ENCODE assay signal across 17 mouse cellular contexts in the genomic region with DNA sequence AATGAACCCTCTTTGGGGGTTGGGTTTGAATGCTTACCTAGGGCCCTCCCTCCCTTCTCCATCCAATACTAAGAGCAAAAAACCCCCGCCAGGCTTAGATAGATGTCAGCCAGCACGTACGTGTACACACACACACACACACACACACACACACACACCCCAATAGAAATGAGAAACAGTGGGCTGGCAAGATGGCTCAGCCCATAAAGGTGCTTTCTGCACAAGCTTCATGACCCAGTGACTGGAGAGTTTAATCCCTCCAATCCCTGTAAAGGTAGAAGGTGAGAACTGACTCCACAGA.
DNase-seq lines count a peak whose midpoint lies in the region; ATAC-seq and TF ChIP-seq lines count a peak whose summit lies in the region.
"Had no signal": no experiment of that assay in that cellular context is flagged by ENCODE, and none has a peak within 500 bp of the region (broad histone marks: within the 10 kb centered on the region; RNA-seq: fewer than 3 reads in every experiment).

No protein-coding gene starts in this region.

- no peak overlapping the region for H3K9ac ChIP-seq in forebrain, embryonic 12.5 days
- H3K9ac ChIP-seq in hindbrain, embryonic 13.5 days: no peak overlapping the region
- no peak overlapping the region for H3K9ac ChIP-seq in midbrain, embryonic 15.5 days
- no peak overlapping the region for H3K9ac ChIP-seq in intestine, postnatal 0 days (ENCODE audit: low read depth, low read length)

- no peak for DNase-seq in layer of hippocampus, adult 2 months (ENCODE audit: low spot score in 2 of 2)
- no peak for DNase-seq in layer of hippocampus, postnatal 36 days
- DNase-seq in right cerebral cortex, postnatal 10 days (ENCODE audit: low spot score in 2 of 2): no peak
- DNase-seq: adrenal gland, adult 2 months; heart, adult 18-20 months; kidney, adult 2 months; kidney, postnatal 4 days; lung, adult 18-20 months; right cerebral cortex, postnatal 25 days; thymus, postnatal 36 days had no signal

- no peak overlapping the region for H3K4me3 ChIP-seq in layer of hippocampus, adult 2 months
- no peak overlapping the region for H3K4me3 ChIP-seq in forebrain, embryonic 12.5 days (replicated peaks)
- H3K4me3 ChIP-seq in hindbrain, embryonic 13.5 days: no peak overlapping the region
- H3K4me3 ChIP-seq in midbrain, embryonic 15.5 days: no peak overlapping the region
- no peak overlapping the region for H3K4me3 ChIP-seq in intestine, postnatal 0 days (ENCODE audit: low read depth, low read length)
- H3K4me3 ChIP-seq: erythroblast, embryonic 14.5 days had no signal

- peak; percentile 67; the same call in 1 of the 2 replicates for ATAC-seq in forebrain, embryonic 12.5 days (ENCODE audit: low FRiP score)
- 0 out of 2 replicates have a peak, but pooled peaks have one; percentile 4 for ATAC-seq in hindbrain, embryonic 13.5 days (ENCODE audit: low FRiP score)
- ATAC-seq in midbrain, embryonic 15.5 days (replicated peaks): peak; percentile 10
- no peak for ATAC-seq in intestine, postnatal 0 days
- ATAC-seq in erythroid progenitor cell, adult 5-6 weeks (replicated peaks; ENCODE audit: low FRiP score, poor library complexity, severe bottlenecking): no peak

- 0% methylated on average over 3 of the region's 3 CpGs for WGBS in forebrain, embryonic 12.5 days
- 19% methylated on average over 3 of the region's 3 CpGs for WGBS in hindbrain, embryonic 13.5 days
- 0% methylated on average over 3 of the region's 3 CpGs for WGBS in midbrain, embryonic 15.5 days
- 72% methylated on average over 3 of the region's 3 CpGs for WGBS in intestine, postnatal 0 days

- no peak overlapping the region for H3K4me2 ChIP-seq in forebrain, embryonic 12.5 days
- H3K4me2 ChIP-seq in hindbrain, embryonic 13.5 days: no peak overlapping the region
- H3K4me2 ChIP-seq in midbrain, embryonic 15.5 days: no peak overlapping the region
- H3K4me2 ChIP-seq in intestine, postnatal 0 days (replicated peaks; ENCODE audit: low read depth): no peak overlapping the region

- H3K27ac ChIP-seq in layer of hippocampus, adult 2 months: peak overlapping the region; percentile 75; the same call in 1 of the 2 replicates
- peak overlapping the region; percentile 94 for H3K27ac ChIP-seq in forebrain, embryonic 12.5 days
- peak overlapping the region; percentile 67; the same call in 1 of the 2 replicates for H3K27ac ChIP-seq in hindbrain, embryonic 13.5 days
- peak overlapping the region; percentile 64 for H3K27ac ChIP-seq in midbrain, embryonic 15.5 days
- H3K27ac ChIP-seq in intestine, postnatal 0 days (ENCODE audit: low read depth, low read length): no peak overlapping the region

- H3K9me3 ChIP-seq in forebrain, embryonic 12.5 days: no peaks in the 10 kb centered on the region
- H3K9me3 ChIP-seq in hindbrain, embryonic 13.5 days: no peaks in the 10 kb centered on the region
- no peaks in the 10 kb centered on the region for H3K9me3 ChIP-seq in midbrain, embryonic 15.5 days
- no peaks in the 10 kb centered on the region for H3K9me3 ChIP-seq in intestine, postnatal 0 days (ENCODE audit: control insufficient read depth)

- no peak for TF ChIP-seq CTCF in layer of hippocampus, adult 2 months (conservative IDR thresholded peaks at IDR 0.05)
- no peak for TF ChIP-seq CTCF in intestine, postnatal 0 days (IDR thresholded peaks at IDR 0.05; ENCODE audit: low read depth)

- H3K36me3 ChIP-seq in forebrain, embryonic 12.5 days (replicated peaks): no peaks in the 10 kb centered on the region
- no peaks in the 10 kb centered on the region for H3K36me3 ChIP-seq in hindbrain, embryonic 13.5 days
- no peaks in the 10 kb centered on the region for H3K36me3 ChIP-seq in midbrain, embryonic 15.5 days (replicated peaks)
- no peaks in the 10 kb centered on the region for H3K36me3 ChIP-seq in intestine, postnatal 0 days (ENCODE audit: control insufficient read depth, insufficient read depth)

- peaks cover 36% of the 10 kb centered on the region for H3K27me3 ChIP-seq in forebrain, embryonic 12.5 days
- peaks cover 19% of the 10 kb centered on the region; the same call in 1 of the 2 replicates for H3K27me3 ChIP-seq in hindbrain, embryonic 13.5 days
- no peaks in the 10 kb centered on the region for H3K27me3 ChIP-seq in midbrain, embryonic 15.5 days (replicated peaks)
- no peaks in the 10 kb centered on the region for H3K27me3 ChIP-seq in intestine, postnatal 0 days (replicated peaks; ENCODE audit: control insufficient read depth, insufficient read depth, low read length)
- H3K27me3 ChIP-seq: CH12.LX had no signal

- peaks cover 73% of the 10 kb centered on the region for H3K4me1 ChIP-seq in forebrain, embryonic 12.5 days
- H3K4me1 ChIP-seq in hindbrain, embryonic 13.5 days (replicated peaks): peaks cover 56% of the 10 kb centered on the region
- peaks cover 39% of the 10 kb centered on the region for H3K4me1 ChIP-seq in midbrain, embryonic 15.5 days
- H3K4me1 ChIP-seq in intestine, postnatal 0 days (replicated peaks; ENCODE audit: control insufficient read depth, insufficient read depth, low read length): no peaks in the 10 kb centered on the region; the same call in 1 of the 2 replicates

Comparison
In these comparisons a context has a peak if more than half of its experiments do, and no peak if none do; other contexts are left out.
1. ATAC-seq: peak in forebrain, embryonic 12.5 days (single experiment), hindbrain, embryonic 13.5 days (single experiment) and midbrain, embryonic 15.5 days (single experiment); none in intestine, postnatal 0 days (single experiment) and erythroid progenitor cell, adult 5-6 weeks (single experiment).